Mouse (Mus musculus) lung, embryonic 16.5 days (tissue): Measurements from ENCODE around the gene Pomp. TPM values are rescaled to one million over a fixed set of nuclear protein-coding genes. Genes with fewer than 3 reads are reported as not detected.
"Not testable (repeated sequence)": the region's sequence is repeated elsewhere in the genome, so short reads cannot be mapped to it uniquely, and the experiment has no call there.

Experiments used
- ATAC-seq: fragments of 200-750 bp; cut with Nextera tagmentation; 2 replicates; pipeline ENCODE4 v1.8.0; 2017; ENCODE audit warnings: low read depth, mild to moderate bottlenecking, moderate library complexity
- H3K27ac ChIP-seq: fragments of 300-500 bp; sonication (generic); 2 replicates; pipeline ENCODE4 v1.5.1; 2014; ENCODE audit warnings: mild to moderate bottlenecking, control low read depth, low read length
- H3K27me3 ChIP-seq: fragments of 300-500 bp; sonication (generic); 2 replicates; pipeline ENCODE4 v1.6.1; 2014; ENCODE audit warnings: low read depth, low read length, mixed read lengths; ENCODE audit not compliant: control insufficient read depth, insufficient read depth
- H3K36me3 ChIP-seq: fragments of 300-500 bp; sonication (generic); 2 replicates; pipeline ENCODE4 v1.6.1; 2014; ENCODE audit warnings: low read length; ENCODE audit not compliant: control insufficient read depth, insufficient read depth
- H3K4me1 ChIP-seq: fragments of 300-500 bp; sonication (generic); replicated peaks from 2 replicates; pipeline ENCODE4 v1.6.1; 2014; ENCODE audit warnings: low read length, mixed read lengths; ENCODE audit not compliant: control insufficient read depth, insufficient read depth
- H3K4me2 ChIP-seq: fragments of 300-500 bp; sonication (generic); 2 replicates; pipeline ENCODE4 v1.6.1; 2014; ENCODE audit warnings: low read depth, low read length, control low read depth
- H3K4me3 ChIP-seq: fragments of 300-500 bp; sonication (generic); 2 replicates; pipeline ENCODE4 v1.5.1; 2014; ENCODE audit warnings: mild to moderate bottlenecking, low read length, control low read depth
- H3K9ac ChIP-seq: fragments of 300-500 bp; sonication (generic); 2 replicates; pipeline ENCODE4 v1.6.1; 2014; ENCODE audit warnings: low read length, control low read depth
- H3K9me3 ChIP-seq: fragments of 300-500 bp; sonication (generic); 2 replicates; pipeline ENCODE4 v1.6.1; 2016; ENCODE audit warnings: low read length; ENCODE audit not compliant: control insufficient read depth
- WGBS: fragments of 180-500 bp; shearing (Covaris S2); extraction: QIAGEN DNeasy Blood & Tissue Kit; methylation state at CpG from one replicate; pipeline ENCODE4 v1.1.7; 2014; 5-methylcytosine and 5-hydroxymethylcytosine counted together
- polyA plus RNA-seq: library from polyadenylated mRNA; unstranded; fragments of >200 nt; fragmentation: Nextera tagmentation; extraction: Ambion mirVana; gene quantifications from 2 replicates; pipeline ENCODE4 v1.2.1, GENCODE M21; 2015

Gene Pomp
- polyA plus RNA-seq, 1 experiment from 2014 or later = 486 TPM

- Histone ChIP-seq H3K9ac (peak overlapping the region; percentile 71), H3K4me1 (peaks cover 7% of the 10 kb centered on the region), H3K4me2 (peak overlapping the region; percentile 89), H3K27me3 (no peaks in the 10 kb centered on the region; the same call in 1 of the 2 replicates), H3K36me3 (no peaks in the 10 kb centered on the region), H3K4me3 (peak overlapping the region; percentile 73), H3K27ac (peak overlapping the region; percentile 54; the same call in 1 of the 2 replicates), H3K9me3 (no peaks in the 10 kb centered on the region)
- 2% methylated on average over 25 of the region's 25 CpGs for WGBS
- ATAC-seq = peak; percentile 59
These were observed 33.6 kb downstream of the Pomp start for GRCm38 (mm10) chr5:147893766-147894454.

GRCm38 (mm10) chr5:147894455-147895076 lies 34.3 kb downstream of the Pomp start, which contains the start of gene Slc46a3:
Slc46a3 (minus strand) TSS chr5:147894815.
- Histone ChIP-seq H3K4me3 (peak within 1 kb of the TSS; percentile 73), H3K4me2 (peak within 1 kb of the TSS; percentile 89), H3K36me3 (no peaks in the 10 kb centered on the region), H3K9ac (peak within 1 kb of the TSS; percentile 71), H3K27ac (peak within 1 kb of the TSS; percentile 54; the same call in 1 of the 2 replicates), H3K27me3 (no peaks in the 10 kb centered on the region; the same call in 1 of the 2 replicates), H3K9me3 (no peaks in the 10 kb centered on the region), H3K4me1 (peaks cover 7% of the 10 kb centered on the region)
- WGBS = under 1% methylated on average over 47 of the region's 47 CpGs
- peak; percentile 99 for ATAC-seq

- H3K27ac ChIP-seq = no peak overlapping the region
- H3K4me2 ChIP-seq = peak overlapping the region; percentile 89
- WGBS = 17% methylated on average over 16 of the region's 16 CpGs
- peak overlapping the region; percentile 73 for H3K4me3 ChIP-seq
- no peaks in the 10 kb centered on the region; the same call in 1 of the 2 replicates for H3K27me3 ChIP-seq
- H3K4me1 ChIP-seq = peaks cover 7% of the 10 kb centered on the region
- no peaks in the 10 kb centered on the region for H3K36me3 ChIP-seq
- no peak overlapping the region for H3K9ac ChIP-seq
- no peaks in the 10 kb centered on the region for H3K9me3 ChIP-seq
- ATAC-seq = no peak
These were observed 35.4 kb downstream of the Pomp start for GRCm38 (mm10) chr5:147895436-147896198.

GRCm38 (mm10) chr5:147896501-147896900 lies 36.2 kb downstream of the Pomp start:
- not testable (repeated sequence) for H3K4me3 ChIP-seq, H3K27ac ChIP-seq, H3K4me1 ChIP-seq, H3K4me2 ChIP-seq, H3K36me3 ChIP-seq, H3K27me3 ChIP-seq, H3K9me3 ChIP-seq, H3K9ac ChIP-seq, ATAC-seq
- WGBS = 55% methylated on average over 4 of the region's 4 CpGs

- no peak for ATAC-seq
- H3K9me3 ChIP-seq = no peaks in the 10 kb centered on the region
- no peak overlapping the region for H3K27ac ChIP-seq
- H3K4me3 ChIP-seq = no peak overlapping the region
- H3K4me2 ChIP-seq = no peak overlapping the region
- H3K9ac ChIP-seq = no peak overlapping the region
- whole genome bisulfite sequencing = 54% methylated on average over 2 of the region's 2 CpGs
- no peaks in the 10 kb centered on the region; the same call in 1 of the 2 replicates for H3K27me3 ChIP-seq
- H3K36me3 ChIP-seq = no peaks in the 10 kb centered on the region
- H3K4me1 ChIP-seq = peaks cover 7% of the 10 kb centered on the region
These were observed 38.0 kb downstream of the Pomp start for GRCm38 (mm10) chr5:147898254-147898653.

GRCm38 (mm10) chr5:147898968-147899549 lies 38.8 kb downstream of the Pomp start:
- Histone ChIP-seq H3K4me2 (no peak overlapping the region), H3K4me3 (no peak overlapping the region), H3K36me3 (no peaks in the 10 kb centered on the region), H3K27ac (no peak overlapping the region), H3K9ac (no peak overlapping the region), H3K27me3 (no peaks in the 10 kb centered on the region; the same call in 1 of the 2 replicates), H3K9me3 (no peaks in the 10 kb centered on the region), H3K4me1 (peaks cover 7% of the 10 kb centered on the region)
- no peak for ATAC-seq
- 64% methylated on average over 4 of the region's 4 CpGs for WGBS

- Histone ChIP-seq H3K9me3 (no peaks in the 10 kb centered on the region), H3K36me3 (no peaks in the 10 kb centered on the region), H3K9ac (no peak overlapping the region), H3K4me1 (no peaks in the 10 kb centered on the region), H3K4me2 (no peak overlapping the region), H3K4me3 (no peak overlapping the region), H3K27ac (no peak overlapping the region), H3K27me3 (no peaks in the 10 kb centered on the region)
- ATAC-seq = no peak
- 59% methylated on average over 15 of the region's 15 CpGs for WGBS
These were observed 41.9 kb downstream of the Pomp start for GRCm38 (mm10) chr5:147902008-147902757.

GRCm38 (mm10) chr5:147903166-147903565 lies 42.9 kb downstream of the Pomp start:
- WGBS = 79% methylated on average over 9 of the region's 9 CpGs
- no peak overlapping the region for H3K9ac ChIP-seq

More at GRCm38 (mm10) chr5:147903166-147903565, 42.9 kb downstream of the Pomp start:
- Histone ChIP-seq H3K27me3 (no peaks in the 10 kb centered on the region), H3K4me3 (no peak overlapping the region), H3K9me3 (no peaks in the 10 kb centered on the region), H3K4me1 (no peaks in the 10 kb centered on the region), H3K36me3 (no peaks in the 10 kb centered on the region), H3K27ac (no peak overlapping the region), H3K4me2 (no peak overlapping the region)
- no peak for ATAC-seq
